Mouse (Mus musculus) neural tube, embryonic 12.5 days (tissue): ENCODE measurements around the gene Myh9. TPM values are rescaled to one million over a fixed set of nuclear protein-coding genes. Genes with fewer than 3 reads are reported as not detected.

Experiments used
- ATAC-seq: fragments of 200-750 bp; cut with Nextera tagmentation; 2 replicates; pipeline ENCODE4 v1.8.0; 2017; ENCODE audit warnings: low read depth, mild to moderate bottlenecking, moderate TSS enrichment, moderate library complexity; ENCODE audit not compliant: low FRiP score
- H3K27ac ChIP-seq: fragments of 300-500 bp; sonication (generic); 2 replicates; pipeline ENCODE4 v1.5.1; 2016
- H3K27me3 ChIP-seq: fragments of 300-500 bp; sonication (generic); replicated peaks from 2 replicates; pipeline ENCODE4 v1.6.1; 2016; ENCODE audit warnings: mild to moderate bottlenecking
- H3K36me3 ChIP-seq: fragments of 300-500 bp; sonication (generic); 2 replicates; pipeline ENCODE4 v1.6.1; 2016; ENCODE audit warnings: mild to moderate bottlenecking
- H3K4me1 ChIP-seq: fragments of 300-500 bp; sonication (generic); 2 replicates; pipeline ENCODE4 v1.6.1; 2016
- H3K4me2 ChIP-seq: fragments of 300-500 bp; sonication (generic); replicated peaks from 2 replicates; pipeline ENCODE4 v1.6.1; 2016; ENCODE audit warnings: mild to moderate bottlenecking
- H3K4me3 ChIP-seq: fragments of 300-500 bp; sonication (generic); 2 replicates; pipeline ENCODE4 v1.5.1; 2016
- H3K9ac ChIP-seq: fragments of 300-500 bp; sonication (generic); 2 replicates; pipeline ENCODE4 v1.6.1; 2016; ENCODE audit warnings: mild to moderate bottlenecking
- H3K9me3 ChIP-seq: fragments of 300-500 bp; sonication (generic); 2 replicates; pipeline ENCODE4 v1.6.1; 2016; ENCODE audit warnings: mild to moderate bottlenecking
- WGBS: fragments of 180-500 bp; shearing (Covaris S2); methylation state at CpG from one replicate; pipeline ENCODE4 v1.1.7; 2016; 5-methylcytosine and 5-hydroxymethylcytosine counted together
- polyA plus RNA-seq: library from polyadenylated mRNA; unstranded; fragments of >200 nt; fragmentation: Nextera tagmentation; extraction: Ambion mirVana; gene quantifications from 2 replicates; pipeline ENCODE4 v1.2.1, GENCODE M21; 2016

Gene Myh9
- polyA plus RNA-seq, 1 experiment from 2014 or later: 21.0 TPM

GRCm38 (mm10) chr15:77820480-77821163 is 21.4 kb downstream of the Myh9 start:
- 62% methylated on average over 3 of the region's 3 CpGs for WGBS
- no peak overlapping the region for H3K27ac ChIP-seq
- no peak overlapping the region for H3K9ac ChIP-seq
- peaks cover 20% of the 10 kb centered on the region for H3K4me1 ChIP-seq
- H3K9me3 ChIP-seq: no peaks in the 10 kb centered on the region
- no peaks in the 10 kb centered on the region for H3K36me3 ChIP-seq
- H3K4me3 ChIP-seq: no peak overlapping the region
- no peaks in the 10 kb centered on the region for H3K27me3 ChIP-seq
- ATAC-seq: no peak
- H3K4me2 ChIP-seq: no peak overlapping the region

GRCm38 (mm10) chr15:77819894-77820387 is 22.0 kb downstream of the Myh9 start:
- no peaks in the 10 kb centered on the region for H3K9me3 ChIP-seq
- no peak overlapping the region for H3K4me3 ChIP-seq
- H3K4me2 ChIP-seq: no peak overlapping the region
- H3K27ac ChIP-seq: no peak overlapping the region
- no peaks in the 10 kb centered on the region for H3K27me3 ChIP-seq
- 83% methylated on average over 10 of the region's 10 CpGs for WGBS
- H3K9ac ChIP-seq: no peak overlapping the region
- no peak for ATAC-seq
- peaks cover 20% of the 10 kb centered on the region for H3K4me1 ChIP-seq
- H3K36me3 ChIP-seq: no peaks in the 10 kb centered on the region

GRCm38 (mm10) chr15:77818556-77819158 is 23.3 kb downstream of the Myh9 start:
- Histone ChIP-seq H3K27ac (no peak overlapping the region), H3K9me3 (no peaks in the 10 kb centered on the region), H3K36me3 (no peaks in the 10 kb centered on the region), H3K27me3 (no peaks in the 10 kb centered on the region), H3K9ac (no peak overlapping the region), H3K4me1 (peaks cover 23% of the 10 kb centered on the region), H3K4me3 (no peak overlapping the region), H3K4me2 (no peak overlapping the region)
- WGBS: 87% methylated on average over 15 of the region's 15 CpGs
- ATAC-seq: no peak

- ATAC-seq: no peak
These were observed 24.6 kb downstream of the Myh9 start for GRCm38 (mm10) chr15:77817417-77817816.

GRCm38 (mm10) chr15:77816601-77816950 is 25.4 kb downstream of the Myh9 start:
- H3K4me1 ChIP-seq: peaks cover 18% of the 10 kb centered on the region
- no peak overlapping the region for H3K27ac ChIP-seq
- no peaks in the 10 kb centered on the region for H3K9me3 ChIP-seq
- no peaks in the 10 kb centered on the region for H3K27me3 ChIP-seq
- 85% methylated on average over 4 of the region's 4 CpGs for WGBS
- no peak overlapping the region for H3K4me3 ChIP-seq
- no peak overlapping the region for H3K9ac ChIP-seq
- ATAC-seq: no peak
- H3K4me2 ChIP-seq: no peak overlapping the region
- H3K36me3 ChIP-seq: peaks cover 6% of the 10 kb centered on the region; the same call in 1 of the 2 replicates

More at GRCm38 (mm10) chr15:77817417-77817816, 24.6 kb downstream of the Myh9 start:
- no peaks in the 10 kb centered on the region for H3K9me3 ChIP-seq
- H3K27me3 ChIP-seq: no peaks in the 10 kb centered on the region
- H3K36me3 ChIP-seq: peaks cover 5% of the 10 kb centered on the region; the same call in 1 of the 2 replicates
- WGBS: 56% methylated on average over 7 of the region's 7 CpGs
- no peak overlapping the region for H3K4me2 ChIP-seq
- H3K4me1 ChIP-seq: peaks cover 23% of the 10 kb centered on the region
- no peak overlapping the region for H3K4me3 ChIP-seq
- no peak overlapping the region for H3K27ac ChIP-seq
- no peak overlapping the region for H3K9ac ChIP-seq

- Histone ChIP-seq H3K4me1 (peaks cover 19% of the 10 kb centered on the region), H3K36me3 (peaks cover 9% of the 10 kb centered on the region; the same call in 1 of the 2 replicates), H3K27me3 (no peaks in the 10 kb centered on the region), H3K9ac (no peak overlapping the region), H3K4me2 (no peak overlapping the region), H3K9me3 (no peaks in the 10 kb centered on the region), H3K4me3 (no peak overlapping the region), H3K27ac (no peak overlapping the region)
- WGBS: 83% methylated on average over 17 of the region's 17 CpGs
- no peak for ATAC-seq
These were observed 25.9 kb downstream of the Myh9 start for GRCm38 (mm10) chr15:77815867-77816600.

GRCm38 (mm10) chr15:77813639-77814375 is 28.2 kb downstream of the Myh9 start:
- Histone ChIP-seq H3K9me3 (no peaks in the 10 kb centered on the region), H3K4me3 (no peak overlapping the region), H3K4me1 (peaks cover 24% of the 10 kb centered on the region), H3K36me3 (peaks cover 9% of the 10 kb centered on the region; the same call in 1 of the 2 replicates), H3K27me3 (no peaks in the 10 kb centered on the region), H3K27ac (no peak overlapping the region), H3K9ac (no peak overlapping the region), H3K4me2 (no peak overlapping the region)
- no peak for ATAC-seq
- 56% methylated on average over 6 of the region's 6 CpGs for WGBS

GRCm38 (mm10) chr15:77812578-77812977 is 29.4 kb downstream of the Myh9 start:
- no peak overlapping the region for H3K4me2 ChIP-seq
- H3K4me1 ChIP-seq: peaks cover 19% of the 10 kb centered on the region
- peaks cover 15% of the 10 kb centered on the region for H3K36me3 ChIP-seq
- no peaks in the 10 kb centered on the region for H3K9me3 ChIP-seq
- no peak overlapping the region for H3K4me3 ChIP-seq
- WGBS: 95% methylated on average over 10 of the region's 10 CpGs
- no peak for ATAC-seq
- H3K27ac ChIP-seq: no peak overlapping the region
- H3K9ac ChIP-seq: no peak overlapping the region
- H3K27me3 ChIP-seq: no peaks in the 10 kb centered on the region

- WGBS: 83% methylated on average over 11 of the region's 11 CpGs
- H3K27ac ChIP-seq: no peak overlapping the region
These were observed 30.7 kb downstream of the Myh9 start for GRCm38 (mm10) chr15:77811099-77811760.

GRCm38 (mm10) chr15:77810416-77811098 is 31.4 kb downstream of the Myh9 start:
- no peak for ATAC-seq
- no peaks in the 10 kb centered on the region for H3K27me3 ChIP-seq
- H3K36me3 ChIP-seq: peaks cover 28% of the 10 kb centered on the region
- no peaks in the 10 kb centered on the region for H3K9me3 ChIP-seq
- 60% methylated on average over 17 of the region's 17 CpGs for whole genome bisulfite sequencing
- no peak overlapping the region for H3K4me2 ChIP-seq
- H3K4me1 ChIP-seq: peaks cover 19% of the 10 kb centered on the region
- 0 out of 2 replicates have a peak overlapping the region, but pooled peaks have one; percentile 5 for H3K9ac ChIP-seq
- H3K4me3 ChIP-seq: no peak overlapping the region
- no peak overlapping the region for H3K27ac ChIP-seq

More at GRCm38 (mm10) chr15:77811099-77811760, 30.7 kb downstream of the Myh9 start:
- ATAC-seq: no peak
- no peaks in the 10 kb centered on the region for H3K27me3 ChIP-seq
- no peaks in the 10 kb centered on the region for H3K9me3 ChIP-seq
- H3K4me2 ChIP-seq: no peak overlapping the region
- H3K36me3 ChIP-seq: peaks cover 25% of the 10 kb centered on the region
- peaks cover 19% of the 10 kb centered on the region for H3K4me1 ChIP-seq
- no peak overlapping the region for H3K4me3 ChIP-seq
- H3K9ac ChIP-seq: no peak overlapping the region

GRCm38 (mm10) chr15:77809434-77809833 is 32.5 kb downstream of the Myh9 start:
- Histone ChIP-seq H3K27ac (no peak overlapping the region), H3K27me3 (no peaks in the 10 kb centered on the region), H3K9ac (no peak overlapping the region), H3K4me3 (no peak overlapping the region), H3K4me2 (no peak overlapping the region), H3K9me3 (no peaks in the 10 kb centered on the region), H3K36me3 (peaks cover 31% of the 10 kb centered on the region), H3K4me1 (peaks cover 16% of the 10 kb centered on the region)
- 95% methylated on average over 1 of the region's 1 CpGs for WGBS
- no peak for ATAC-seq
